Mouse (Mus musculus) stomach, postnatal 0 days (tissue): ENCODE measurements around the gene Gsto1. TPM values are rescaled to one million over a fixed set of nuclear protein-coding genes. Genes with fewer than 3 reads are reported as not detected.
A peak's percentile ranks its signal among the peaks of the same experiment; 100 is the strongest.

ENCODE experiments used
- ATAC-seq: fragments of 200-750 bp; cut with Nextera tagmentation; 2 replicates; pipeline ENCODE4 v1.8.0; 2017; ENCODE audit not compliant: low FRiP score, low TSS enrichment
- DNase-seq: peaks from one replicate; pipeline ENCODE4 v3.0.0-alpha.2; 2016; ENCODE audit warnings: low spot score
- H3K27ac ChIP-seq: fragments of 300-500 bp; sonication (generic); replicated peaks from 2 replicates; pipeline ENCODE4 v1.5.1; 2014; ENCODE audit warnings: mild to moderate bottlenecking, control low read depth
- H3K27me3 ChIP-seq: fragments of 300-500 bp; sonication (generic); 2 replicates; pipeline ENCODE4 v1.6.1; 2014; ENCODE audit warnings: low read length; ENCODE audit not compliant: control insufficient read depth, insufficient read depth
- H3K36me3 ChIP-seq: fragments of 300-500 bp; sonication (generic); 2 replicates; pipeline ENCODE4 v1.6.1; 2014; ENCODE audit warnings: low read length, mixed read lengths; ENCODE audit not compliant: control insufficient read depth, insufficient read depth
- H3K4me1 ChIP-seq: fragments of 300-500 bp; sonication (generic); replicated peaks from 2 replicates; pipeline ENCODE4 v1.6.1; 2014; ENCODE audit warnings: antibody characterized with exemption; ENCODE audit not compliant: control insufficient read depth, insufficient read depth
- H3K4me2 ChIP-seq: fragments of 300-500 bp; sonication (generic); replicated peaks from 2 replicates; pipeline ENCODE4 v1.6.1; 2014; ENCODE audit warnings: low read depth, mild to moderate bottlenecking, control low read depth, moderate library complexity
- H3K4me3 ChIP-seq: fragments of 300-500 bp; sonication (generic); 2 replicates; pipeline ENCODE4 v1.5.1; 2014; ENCODE audit warnings: low read depth, low read length, control low read depth
- H3K9ac ChIP-seq: fragments of 300-500 bp; sonication (generic); 2 replicates; pipeline ENCODE4 v1.6.1; 2014; ENCODE audit warnings: mild to moderate bottlenecking, low read length, control low read depth, mixed read lengths
- H3K9me3 ChIP-seq: fragments of 300-500 bp; sonication (generic); 2 replicates; pipeline ENCODE4 v1.6.1; 2016; ENCODE audit warnings: low read length; ENCODE audit not compliant: control insufficient read depth
- CTCF ChIP-seq: IDR thresholded peaks from 2 replicates; pipeline ENCODE4 v1.5.1; 2016; ENCODE audit warnings: antibody characterized with exemption, low read depth, mild to moderate bottlenecking, moderate library complexity
- EP300 ChIP-seq: optimal IDR thresholded peaks from 2 replicates; pipeline ENCODE3; 2016; ENCODE audit warnings: antibody characterized with exemption
- WGBS: fragments of 180-500 bp; shearing (Covaris S2); extraction: QIAGEN DNeasy Blood & Tissue Kit; methylation state at CpG from one replicate; pipeline ENCODE4 v1.1.7; 2014; 5-methylcytosine and 5-hydroxymethylcytosine counted together
- polyA plus RNA-seq: library from polyadenylated mRNA; unstranded; fragments of >200 nt; fragmentation: Nextera tagmentation; extraction: Ambion mirVana; gene quantifications from 2 replicates; pipeline ENCODE4 v1.2.1, GENCODE M21; 2015

Gene Gsto1
- polyA plus RNA-seq, 1 experiment from 2014 or later, result 3,153 TPM

GRCm38 (mm10) chr19:47884296-47885085 lies 29.7 kb downstream of the Gsto1 start:
- DNase-seq, result no peak
- no peaks in the 10 kb centered on the region for H3K4me1 ChIP-seq
- no peak for TF ChIP-seq EP300
- TF ChIP-seq CTCF, result no peak
- H3K27ac ChIP-seq, result no peak overlapping the region
- no peak overlapping the region for H3K9ac ChIP-seq
- H3K27me3 ChIP-seq, result no peaks in the 10 kb centered on the region
- H3K4me2 ChIP-seq, result no peak overlapping the region
- H3K36me3 ChIP-seq, result no peaks in the 10 kb centered on the region
- no peak overlapping the region for H3K4me3 ChIP-seq
- H3K9me3 ChIP-seq, result no peaks in the 10 kb centered on the region
- ATAC-seq, result no peak
- WGBS, result 65% methylated on average over 13 of the region's 13 CpGs

GRCm38 (mm10) chr19:47885191-47885743 lies 30.5 kb downstream of the Gsto1 start:
- ATAC-seq (no peak), DNase-seq (no peak)
- H3K9ac ChIP-seq, result no peak overlapping the region
- TF ChIP-seq EP300 (no peak), CTCF (no peak)
- no peaks in the 10 kb centered on the region for H3K4me1 ChIP-seq
- no peak overlapping the region for H3K4me3 ChIP-seq
- WGBS, result 48% methylated on average over 7 of the region's 7 CpGs
- no peak overlapping the region for H3K27ac ChIP-seq
- no peaks in the 10 kb centered on the region for H3K27me3 ChIP-seq
- H3K36me3 ChIP-seq, result no peaks in the 10 kb centered on the region
- no peaks in the 10 kb centered on the region for H3K9me3 ChIP-seq
- H3K4me2 ChIP-seq, result no peak overlapping the region

DNA sequence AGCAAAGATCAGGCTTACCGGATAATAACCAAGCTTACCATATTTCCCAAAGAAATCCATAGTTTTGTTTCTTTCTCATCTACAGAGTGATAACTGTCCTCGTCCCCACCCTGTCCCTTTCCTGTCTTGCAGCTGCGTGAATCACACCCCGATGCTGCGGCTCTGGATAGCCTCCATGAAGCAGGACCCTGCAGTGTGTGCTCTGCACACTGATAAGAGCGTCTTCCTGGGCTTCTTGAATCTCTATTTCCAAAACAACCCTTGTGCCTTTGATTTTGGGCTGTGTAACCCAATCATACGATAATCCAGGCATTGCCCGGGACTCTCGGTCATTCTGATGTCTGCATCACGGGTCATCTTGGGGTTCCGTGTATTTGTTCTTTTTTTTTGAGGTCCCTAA lies 31.1 kb downstream of the Gsto1 start:
- Histone ChIP-seq H3K4me1 (no peaks in the 10 kb centered on the region), H3K9me3 (no peaks in the 10 kb centered on the region), H3K9ac (no peak overlapping the region), H3K36me3 (no peaks in the 10 kb centered on the region), H3K4me2 (no peak overlapping the region), H3K4me3 (no peak overlapping the region), H3K27ac (no peak overlapping the region), H3K27me3 (no peaks in the 10 kb centered on the region)
- no peak for TF ChIP-seq CTCF
- DNase-seq, result no peak
- ATAC-seq, result no peak
- 82% methylated on average over 11 of the region's 11 CpGs for WGBS

- no peaks in the 10 kb centered on the region for H3K9me3 ChIP-seq
- no peaks in the 10 kb centered on the region for H3K27me3 ChIP-seq
- DNase-seq (no peak), ATAC-seq (0 out of 2 replicates have a peak, but pooled peaks have one; percentile 30)
- no peak overlapping the region for H3K9ac ChIP-seq
- TF ChIP-seq CTCF (0 out of 2 replicates have a peak, but pooled peaks have one; percentile 23), EP300 (no peak)
- no peak overlapping the region for H3K4me3 ChIP-seq
- H3K4me1 ChIP-seq, result peaks cover 3% of the 10 kb centered on the region; the same call in 1 of the 2 replicates
- no peak overlapping the region for H3K27ac ChIP-seq
- whole genome bisulfite sequencing, result 49% methylated on average over 7 of the region's 7 CpGs
- H3K4me2 ChIP-seq, result no peak overlapping the region
- H3K36me3 ChIP-seq, result no peaks in the 10 kb centered on the region
These were observed 31.8 kb downstream of the Gsto1 start for GRCm38 (mm10) chr19:47886617-47887016.

DNA sequence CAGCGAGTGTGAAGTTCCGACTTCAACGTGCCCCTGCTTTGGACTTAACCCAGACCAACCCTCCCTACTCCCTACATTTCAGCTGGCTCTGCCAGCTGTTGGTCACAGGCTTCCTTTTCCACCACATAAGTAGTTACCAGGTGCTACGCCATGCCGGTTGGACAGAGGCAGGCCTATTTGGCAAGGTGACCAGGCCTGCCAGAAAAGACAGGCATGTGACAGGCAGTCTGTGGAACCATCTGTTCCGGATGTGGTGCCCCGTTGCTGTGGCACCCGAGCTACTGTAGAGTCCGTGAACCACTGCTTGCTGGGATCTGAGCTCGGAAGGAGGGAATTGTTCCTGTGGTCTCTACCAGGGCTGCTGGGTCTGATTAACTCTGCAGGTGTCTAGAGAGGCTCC lies 32.6 kb downstream of the Gsto1 start:
- DNase-seq, result no peak
- Histone ChIP-seq H3K4me3 (no peak overlapping the region), H3K4me1 (peaks cover 6% of the 10 kb centered on the region)

GRCm38 (mm10) chr19:47888037-47888436 lies 33.3 kb downstream of the Gsto1 start:
- no peak overlapping the region for H3K9ac ChIP-seq
- H3K4me1 ChIP-seq, result peaks cover 8% of the 10 kb centered on the region
- no peaks in the 10 kb centered on the region for H3K36me3 ChIP-seq
- H3K27ac ChIP-seq, result 0 out of 2 replicates have a peak overlapping the region, but pooled peaks have one; percentile 8
- no peak for ATAC-seq
- H3K9me3 ChIP-seq, result no peaks in the 10 kb centered on the region
- WGBS, result 85% methylated on average over 8 of the region's 8 CpGs
- no peak overlapping the region for H3K4me2 ChIP-seq
- H3K27me3 ChIP-seq, result no peaks in the 10 kb centered on the region
- no peak for DNase-seq
- H3K4me3 ChIP-seq, result no peak overlapping the region
- no peak for TF ChIP-seq CTCF
- TF ChIP-seq EP300, result no peak

More for the DNA sequence above, 32.6 kb downstream of the Gsto1 start:
- no peaks in the 10 kb centered on the region for H3K9me3 ChIP-seq
- H3K9ac ChIP-seq, result no peak overlapping the region
- TF ChIP-seq CTCF (no peak), EP300 (no peak)
- H3K4me2 ChIP-seq, result no peak overlapping the region
- no peak for ATAC-seq
- no peaks in the 10 kb centered on the region for H3K36me3 ChIP-seq
- no peaks in the 10 kb centered on the region for H3K27me3 ChIP-seq
- no peak overlapping the region for H3K27ac ChIP-seq
- WGBS, result 88% methylated on average over 10 of the region's 10 CpGs
